Mouse (Mus musculus): ENCODE data around the gene Cib1. TPM values are rescaled to one million over a fixed set of nuclear protein-coding genes. Genes with fewer than 3 reads are reported as not detected.

Gene Cib1
- polyA plus RNA-seq, 1 experiment from 2014 or later = 526 TPM

DNA sequence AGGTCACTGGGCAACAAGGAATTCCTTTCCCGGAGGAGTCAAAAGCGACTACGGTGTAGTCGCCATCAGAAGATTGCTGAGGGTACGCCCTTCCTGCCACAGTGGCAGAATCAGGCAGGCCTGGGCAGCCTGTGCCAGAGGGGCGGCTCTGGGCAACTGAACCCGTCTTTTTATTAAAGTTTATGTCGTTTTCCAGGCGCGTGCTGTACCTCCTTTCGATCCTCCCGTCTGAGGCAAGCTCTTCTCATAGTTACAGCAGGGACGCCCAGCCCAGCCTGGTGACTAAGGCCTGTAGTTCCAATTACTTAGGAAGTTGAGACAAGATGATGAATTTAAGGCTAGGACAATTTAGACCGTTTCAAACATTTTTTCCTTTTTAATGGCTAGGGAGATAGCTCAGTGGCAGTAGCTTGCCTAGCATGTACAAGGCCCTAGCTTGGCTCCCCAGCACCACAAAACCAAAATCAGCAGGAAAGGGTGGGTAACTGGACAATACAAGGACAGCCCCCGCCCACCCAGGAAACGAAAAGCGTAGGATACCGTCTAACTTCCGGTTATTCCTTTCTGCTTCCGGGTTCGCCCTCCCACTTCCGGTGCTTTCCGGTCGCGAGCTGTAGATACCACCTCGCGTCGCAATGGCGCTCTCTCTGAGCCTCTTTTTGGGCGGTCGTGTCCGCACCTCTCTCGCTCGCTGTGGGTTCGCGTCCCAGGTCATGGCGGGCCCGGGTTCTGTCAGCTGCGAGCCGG is 28.2 kb upstream of the Cib1 start, which contains the start of gene Ngrn:
Gene Ngrn, plus strand, starts transcription at position 591 of the 747 bp plus-strand sequence.
- peak; percentile 50 for TF ChIP-seq CTCF (IDR thresholded peaks at IDR 0.05; ENCODE audit: low read depth)
- ATAC-seq = peak; percentile 81
- 24% methylated on average over 40 of the region's 40 CpGs for WGBS

DNA sequence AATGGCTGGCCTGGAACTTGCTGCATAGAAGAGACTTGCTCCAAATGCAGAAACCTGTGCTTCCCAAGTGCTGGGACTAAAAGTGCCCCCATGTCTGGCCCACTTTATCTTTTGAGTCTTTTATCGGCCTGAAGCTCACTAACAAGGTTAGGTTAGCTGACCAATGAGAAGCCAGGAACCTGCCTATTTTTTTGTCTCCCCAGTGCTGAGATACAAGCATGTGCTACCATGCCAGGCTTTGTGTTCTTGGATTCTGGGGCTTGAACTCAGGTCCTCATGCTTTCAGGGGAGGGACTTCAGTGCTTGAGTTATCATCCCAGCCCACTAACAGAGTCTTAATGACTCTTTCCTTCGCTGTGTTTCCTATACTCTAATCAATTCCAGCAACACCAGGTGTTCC is 25.1 kb upstream of the Cib1 start:
- H3K27ac ChIP-seq (ENCODE audit: low read depth, low read length) = no peak overlapping the region
- H3K4me1 ChIP-seq (replicated peaks; ENCODE audit: control insufficient read depth, insufficient read depth, low read length) = peaks cover 6% of the 10 kb centered on the region; the same call in 1 of the 2 replicates
- H3K36me3 ChIP-seq (ENCODE audit: control insufficient read depth, insufficient read depth) = no peaks in the 10 kb centered on the region
- no peak for TF ChIP-seq CTCF (IDR thresholded peaks at IDR 0.05; ENCODE audit: low read depth)
- no peaks in the 10 kb centered on the region for H3K27me3 ChIP-seq (replicated peaks; ENCODE audit: control insufficient read depth, insufficient read depth, low read length)
- no peaks in the 10 kb centered on the region for H3K9me3 ChIP-seq (ENCODE audit: control insufficient read depth)
- no peak overlapping the region for H3K4me2 ChIP-seq (replicated peaks; ENCODE audit: low read depth)
- H3K4me3 ChIP-seq (ENCODE audit: low read depth, low read length) = no peak overlapping the region
- no peak overlapping the region for H3K9ac ChIP-seq (ENCODE audit: low read depth, low read length)
- 65% methylated on average over 2 of the region's 2 CpGs for WGBS
- no peak for ATAC-seq

More for the DNA sequence above, 28.2 kb upstream of the Cib1 start, which contains the start of gene Ngrn:
- peak within 1 kb of the TSS; percentile 76 for H3K27ac ChIP-seq (ENCODE audit: low read depth, low read length)
- peaks cover 11% of the 10 kb centered on the region; the same call in 1 of the 2 replicates for H3K36me3 ChIP-seq (ENCODE audit: control insufficient read depth, insufficient read depth)
- H3K4me3 ChIP-seq (ENCODE audit: low read depth, low read length) = peak within 1 kb of the TSS; percentile 74
- no peaks in the 10 kb centered on the region for H3K27me3 ChIP-seq (replicated peaks; ENCODE audit: control insufficient read depth, insufficient read depth, low read length)
- H3K4me1 ChIP-seq (replicated peaks; ENCODE audit: control insufficient read depth, insufficient read depth, low read length) = peaks cover 6% of the 10 kb centered on the region; the same call in 1 of the 2 replicates
- H3K4me2 ChIP-seq (replicated peaks; ENCODE audit: low read depth) = peak within 1 kb of the TSS; percentile 79
- H3K9ac ChIP-seq (ENCODE audit: low read depth, low read length) = peak within 1 kb of the TSS; percentile 75
- H3K9me3 ChIP-seq (ENCODE audit: control insufficient read depth) = no peaks in the 10 kb centered on the region

DNA sequence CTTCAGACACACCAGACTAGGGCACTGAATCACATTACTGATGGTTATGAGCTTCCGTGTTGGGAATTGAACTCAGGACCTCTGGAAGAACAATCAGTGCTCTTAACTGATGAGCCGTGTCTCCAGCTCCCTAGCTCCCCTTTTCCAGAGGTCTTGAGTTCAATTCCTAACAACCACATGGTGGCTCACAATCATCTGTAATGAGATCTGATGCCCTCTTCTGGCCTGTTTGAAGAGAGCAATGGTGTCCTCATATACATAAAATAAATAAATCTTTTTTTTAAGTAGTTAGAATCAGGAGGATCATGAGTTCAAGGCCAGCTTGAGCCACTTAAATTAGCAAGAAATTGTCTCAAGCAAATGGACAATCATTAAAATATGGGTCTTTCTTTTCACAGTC is 23.4 kb upstream of the Cib1 start:
- WGBS = 79% methylated on average over 2 of the region's 2 CpGs
- no peak overlapping the region for H3K4me3 ChIP-seq (ENCODE audit: low read depth, low read length)
- no peaks in the 10 kb centered on the region for H3K27me3 ChIP-seq (replicated peaks; ENCODE audit: control insufficient read depth, insufficient read depth, low read length)
- no peak overlapping the region for H3K27ac ChIP-seq (ENCODE audit: low read depth, low read length)
- no peak overlapping the region for H3K9ac ChIP-seq (ENCODE audit: low read depth, low read length)
- no peak overlapping the region for H3K4me2 ChIP-seq (replicated peaks; ENCODE audit: low read depth)
- TF ChIP-seq CTCF (IDR thresholded peaks at IDR 0.05; ENCODE audit: low read depth) = peak; percentile 50
- H3K36me3 ChIP-seq (ENCODE audit: control insufficient read depth, insufficient read depth) = no peaks in the 10 kb centered on the region
- ATAC-seq = no peak
- no peaks in the 10 kb centered on the region; the same call in 1 of the 2 replicates for H3K4me1 ChIP-seq (replicated peaks; ENCODE audit: control insufficient read depth, insufficient read depth, low read length)
- H3K9me3 ChIP-seq (ENCODE audit: control insufficient read depth) = no peaks in the 10 kb centered on the region

DNA sequence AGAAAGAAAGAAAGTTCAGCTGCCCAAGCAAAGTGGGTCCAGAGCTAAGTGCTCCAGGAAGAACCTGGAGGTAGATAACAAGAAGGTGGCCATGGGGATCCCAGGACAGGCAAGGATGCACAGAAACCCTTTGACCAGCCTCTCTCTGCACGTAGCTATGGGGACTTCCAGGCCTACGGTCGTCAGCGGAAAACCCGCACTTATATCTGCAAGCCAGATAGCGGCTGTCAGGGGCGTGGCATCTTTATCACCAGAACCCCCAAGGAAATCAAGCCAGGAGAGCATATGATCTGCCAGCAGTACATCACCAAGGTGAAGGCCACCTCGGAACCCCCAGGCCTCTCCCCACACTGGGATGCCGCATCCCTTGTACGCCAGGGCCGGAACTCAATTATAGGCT is 20.3 kb upstream of the Cib1 start:
- Histone ChIP-seq H3K27ac (ENCODE audit: low read depth, low read length) (no peak overlapping the region), H3K4me3 (ENCODE audit: low read depth, low read length) (no peak overlapping the region), H3K9me3 (ENCODE audit: control insufficient read depth) (no peaks in the 10 kb centered on the region), H3K9ac (ENCODE audit: low read depth, low read length) (no peak overlapping the region), H3K27me3 (replicated peaks; ENCODE audit: control insufficient read depth, insufficient read depth, low read length) (no peaks in the 10 kb centered on the region), H3K4me1 (replicated peaks; ENCODE audit: control insufficient read depth, insufficient read depth, low read length) (no peaks in the 10 kb centered on the region; the same call in 1 of the 2 replicates), H3K36me3 (ENCODE audit: control insufficient read depth, insufficient read depth) (no peaks in the 10 kb centered on the region), H3K4me2 (replicated peaks; ENCODE audit: low read depth) (no peak overlapping the region)
- no peak for TF ChIP-seq CTCF (IDR thresholded peaks at IDR 0.05; ENCODE audit: low read depth)
- ATAC-seq = no peak
- WGBS = 67% methylated on average over 11 of the region's 11 CpGs

DNA sequence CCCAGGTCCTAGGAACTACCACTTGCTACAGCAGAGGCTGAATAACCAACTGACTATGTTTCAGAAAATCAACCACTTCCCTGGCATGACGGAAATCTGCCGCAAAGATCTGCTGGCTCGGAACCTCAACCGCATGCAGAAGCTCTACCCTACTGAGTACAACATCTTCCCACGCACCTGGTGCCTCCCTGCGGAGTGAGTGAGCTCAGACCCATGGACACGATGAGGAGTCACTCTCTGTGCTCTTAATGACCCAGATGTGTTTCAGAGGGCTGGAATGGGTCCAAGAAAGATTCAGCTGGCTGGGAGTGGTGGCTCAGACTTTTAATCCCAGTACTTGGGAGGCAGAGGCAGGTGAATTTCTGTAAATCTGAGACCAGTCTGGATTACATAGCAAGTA is 19.8 kb upstream of the Cib1 start:
- Histone ChIP-seq H3K4me1 (replicated peaks; ENCODE audit: control insufficient read depth, insufficient read depth, low read length) (no peaks in the 10 kb centered on the region; the same call in 1 of the 2 replicates), H3K9ac (ENCODE audit: low read depth, low read length) (no peak overlapping the region), H3K4me2 (replicated peaks; ENCODE audit: low read depth) (no peak overlapping the region), H3K36me3 (ENCODE audit: control insufficient read depth, insufficient read depth) (no peaks in the 10 kb centered on the region), H3K4me3 (ENCODE audit: low read depth, low read length) (no peak overlapping the region), H3K27ac (ENCODE audit: low read depth, low read length) (no peak overlapping the region), H3K9me3 (ENCODE audit: control insufficient read depth) (no peaks in the 10 kb centered on the region), H3K27me3 (replicated peaks; ENCODE audit: control insufficient read depth, insufficient read depth, low read length) (no peaks in the 10 kb centered on the region)
- WGBS = 79% methylated on average over 7 of the region's 7 CpGs
- ATAC-seq = no peak
- no peak for TF ChIP-seq CTCF (IDR thresholded peaks at IDR 0.05; ENCODE audit: low read depth)

DNA sequence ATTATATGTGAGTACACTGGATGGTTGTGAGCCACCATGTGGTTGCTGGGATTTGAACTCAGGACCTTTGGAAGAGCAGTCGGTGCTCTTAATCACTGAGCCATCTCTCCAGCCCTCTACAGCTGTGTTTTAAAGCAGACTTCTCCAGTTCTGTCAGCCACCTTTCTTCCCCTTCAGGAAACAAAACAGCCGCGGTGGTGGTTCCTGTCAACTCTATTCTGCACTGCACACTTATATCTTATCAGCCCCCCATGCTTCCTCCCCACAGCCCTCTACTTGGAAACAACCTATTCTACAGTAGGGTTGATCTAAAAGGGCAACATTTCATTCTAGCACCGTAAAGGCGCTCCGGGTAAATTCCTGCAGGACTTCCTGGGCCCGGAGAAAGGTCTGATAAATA is 14.2 kb upstream of the Cib1 start:
- Histone ChIP-seq H3K27me3 (replicated peaks; ENCODE audit: control insufficient read depth, insufficient read depth, low read length) (no peaks in the 10 kb centered on the region), H3K4me3 (ENCODE audit: low read depth, low read length) (peak overlapping the region; percentile 51), H3K36me3 (ENCODE audit: control insufficient read depth, insufficient read depth) (no peaks in the 10 kb centered on the region), H3K4me2 (replicated peaks; ENCODE audit: low read depth) (peak overlapping the region; percentile 60), H3K9ac (ENCODE audit: low read depth, low read length) (peak overlapping the region; percentile 46; the same call in 1 of the 2 replicates), H3K27ac (ENCODE audit: low read depth, low read length) (0 out of 2 replicates have a peak overlapping the region, but pooled peaks have one; percentile 10), H3K4me1 (replicated peaks; ENCODE audit: control insufficient read depth, insufficient read depth, low read length) (no peaks in the 10 kb centered on the region), H3K9me3 (ENCODE audit: control insufficient read depth) (no peaks in the 10 kb centered on the region)
- no peak for TF ChIP-seq CTCF (IDR thresholded peaks at IDR 0.05; ENCODE audit: low read depth)
- no peak for ATAC-seq
- 45% methylated on average over 7 of the region's 7 CpGs for WGBS

Measured in intestine, postnatal 0 days (tissue).